Mouse (Mus musculus) bone marrow, adult 2 months (tissue): ENCODE measurements at regions not wholly inside any gene's neighbourhood (a gene's known extent, or its start where the extent isn't known, plus 50 kb on each side); places are given as distances from the start of the nearest gene placed in this dataset.

Experiments used
- CTCF ChIP-seq: fragments of 200-500 bp; IDR thresholded peaks from 2 replicates; pipeline ENCODE4 v1.5.1; 2011; ENCODE audit warnings: low read length, control low read depth; ENCODE audit not compliant: control insufficient read depth, insufficient read depth
- POLR2A ChIP-seq: fragments of 200-500 bp; IDR thresholded peaks from 2 replicates; pipeline ENCODE4 v1.6.1; 2011; ENCODE audit warnings: low read depth, mild to moderate bottlenecking, control low read depth, low read length, borderline replicate concordance; ENCODE audit not compliant: control insufficient read depth

DNA sequence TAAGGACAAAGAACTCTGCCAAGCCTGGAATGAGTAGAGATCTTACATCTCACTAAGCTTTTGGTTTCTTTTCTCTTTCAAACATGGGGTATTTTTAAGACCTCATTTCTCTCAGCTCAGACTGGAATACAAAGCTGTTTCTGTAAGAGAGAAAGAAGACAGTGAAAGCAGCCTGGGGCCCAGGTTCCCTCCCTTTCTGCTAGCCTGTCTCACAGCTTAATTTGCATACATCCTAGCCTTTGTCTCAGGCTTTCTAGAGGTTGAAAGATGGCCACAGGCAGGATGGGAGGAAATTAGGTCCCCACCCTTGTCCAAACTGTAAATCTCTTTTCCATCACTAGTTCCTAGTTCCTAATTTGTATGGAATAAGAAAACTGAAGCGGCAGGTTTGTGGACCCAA, 483.0 kb downstream of the Slc4a3 start:
- TF ChIP-seq CTCF (no peak), POLR2A (no peak)
